Mouse (Mus musculus) left cerebral cortex, postnatal 36 days (tissue): ENCODE measurements at regions not wholly inside any gene's neighbourhood (a gene's known extent, or its start where the extent isn't known, plus 50 kb on each side); places are given as distances from the start of the nearest gene placed in this dataset.

ENCODE experiments used
- DNase-seq, 2 experiments: peaks; one replicate each; pipeline ENCODE4 v3.0.0; 2021 to 2022; ENCODE audit warnings: low spot score in 2 of 2, mixed read lengths in 1 of 2
- intact Hi-C: fragments of 180-260 bp; cut with DNase I; formaldehyde crosslinking; loops from one replicate; pipeline ENCODE4 v1.15.1; 2025

GRCm38 (mm10) chr13:99784314-99784713 is 116.6 kb downstream of the Cartpt start:
- intact Hi-C loops: no loop called here
- DNase-seq: no peak

- no peak for DNase-seq
- intact Hi-C loops: no loop called here
Observed at GRCm38 (mm10) chr13:99782883-99783721, 117.8 kb downstream of the Cartpt start.

GRCm38 (mm10) chr13:99781616-99782015 is 119.3 kb downstream of the Cartpt start:
- no peak for DNase-seq
- intact Hi-C loops: no loop called here

- DNase-seq: no peak
- intact Hi-C loops: no loop called here
Observed at GRCm38 (mm10) chr13:99780751-99781460, 120.0 kb downstream of the Cartpt start.

GRCm38 (mm10) chr13:99778747-99779146 is 122.1 kb downstream of the Cartpt start:
- intact Hi-C loops: no loop called here

GRCm38 (mm10) chr13:99777736-99778135 is 123.2 kb downstream of the Cartpt start:
- intact Hi-C loops: no loop called here
- no peak for DNase-seq

More at GRCm38 (mm10) chr13:99778747-99779146, 122.1 kb downstream of the Cartpt start:
- no peak for DNase-seq

GRCm38 (mm10) chr13:99765965-99766364 is 134.9 kb downstream of the Cartpt start:
- intact Hi-C loops: no loop called here
- no peak for DNase-seq

GRCm38 (mm10) chr13:99764764-99765163 is 136.1 kb downstream of the Cartpt start:
- no peak for DNase-seq
- intact Hi-C loops: loop anchor here (5.0 kb wide), 2 partner anchors 68 to 247 kb away; partner anchors contain the start of gene Map1b

- no peak for DNase-seq
- intact Hi-C loops: loop anchor here (5.0 kb wide), 2 partner anchors 68 to 247 kb away; partner anchors contain the start of gene Map1b
Observed at GRCm38 (mm10) chr13:99764097-99764714, 136.7 kb downstream of the Cartpt start.

GRCm38 (mm10) chr13:99761843-99762242 is 139.0 kb downstream of the Cartpt start:
- peak; percentile 82 to 88 for DNase-seq
- intact Hi-C loops: loop anchor here (5.0 kb wide), 2 partner anchors 70 to 245 kb away; partner anchors contain the start of gene Map1b

- DNase-seq: peak in 1 of 2 experiments; percentile 19
- intact Hi-C loops: loop anchor here (5.0 kb wide), 2 partner anchors 71 to 244 kb away; partner anchors contain the start of gene Map1b
Observed at GRCm38 (mm10) chr13:99761423-99761822, 139.5 kb downstream of the Cartpt start.

- intact Hi-C loops: loop anchor here (5.0 kb wide), 2 partner anchors 72 to 243 kb away; partner anchors contain the start of gene Map1b
- no peak for DNase-seq
Observed at GRCm38 (mm10) chr13:99760646-99761045, 140.2 kb downstream of the Cartpt start.

- intact Hi-C loops: loop anchor here (5.0 kb wide), 2 partner anchors 73 to 242 kb away; partner anchors contain the start of gene Map1b
- DNase-seq: no peak
Observed at GRCm38 (mm10) chr13:99759256-99760044, 141.4 kb downstream of the Cartpt start.

GRCm38 (mm10) chr13:99754701-99755100 is 146.2 kb downstream of the Cartpt start:
- no peak for DNase-seq
- intact Hi-C loops: no loop called here

- no peak for DNase-seq
- intact Hi-C loops: no loop called here
Observed at GRCm38 (mm10) chr13:99754251-99754652, 146.6 kb downstream of the Cartpt start.

GRCm38 (mm10) chr13:99753526-99753925 is 147.4 kb downstream of the Cartpt start:
- intact Hi-C loops: no loop called here
- no peak for DNase-seq

- intact Hi-C loops: no loop called here
- no peak for DNase-seq
Observed at GRCm38 (mm10) chr13:99750729-99751128, 150.2 kb downstream of the Cartpt start.

GRCm38 (mm10) chr13:99749342-99749741 is 151.5 kb downstream of the Cartpt start:
- DNase-seq: no peak
- intact Hi-C loops: no loop called here

GRCm38 (mm10) chr13:99748128-99748527 is 152.8 kb downstream of the Cartpt start:
- intact Hi-C loops: no loop called here

More at GRCm38 (mm10) chr13:99748128-99748527, 152.8 kb downstream of the Cartpt start:
- DNase-seq: no peak
